Mouse (Mus musculus) cerebellum, adult 18-20 months (tissue): ENCODE measurements at regions not wholly inside any gene's neighbourhood (a gene's known extent, or its start where the extent isn't known, plus 50 kb on each side); places are given as distances from the start of the nearest gene placed in this dataset.

ENCODE experiments used
- DNase-seq, 2 experiments: peaks; one replicate each; pipeline ENCODE4 v3.0.0; 2021

GRCm38 (mm10) chr10:125467503-125467902, 78.2 kb upstream of the Slc16a7 start:
- no peak for DNase-seq

- DNase-seq: no peak
Measured at GRCm38 (mm10) chr10:125488350-125488749, 99.1 kb upstream of the Slc16a7 start.

GRCm38 (mm10) chr10:125490395-125490794, 101.1 kb upstream of the Slc16a7 start:
- DNase-seq: no peak

- DNase-seq: no peak
Measured at GRCm38 (mm10) chr10:125494489-125494888, 105.2 kb upstream of the Slc16a7 start.

- no peak for DNase-seq
Measured at GRCm38 (mm10) chr10:125498347-125498746, 109.1 kb upstream of the Slc16a7 start.

- no peak for DNase-seq
Measured at GRCm38 (mm10) chr10:125500338-125500737, 111.1 kb upstream of the Slc16a7 start.

GRCm38 (mm10) chr10:125515026-125515425, 125.8 kb upstream of the Slc16a7 start:
- DNase-seq: no peak

GRCm38 (mm10) chr10:125530876-125531275, 141.6 kb upstream of the Slc16a7 start:
- no peak for DNase-seq

GRCm38 (mm10) chr10:125538316-125538715, 149.1 kb upstream of the Slc16a7 start:
- peak; percentile 8 to 10 for DNase-seq

- no peak for DNase-seq
Measured at GRCm38 (mm10) chr10:125586489-125587147, 197.4 kb upstream of the Slc16a7 start.

GRCm38 (mm10) chr10:125593006-125593405, 203.7 kb upstream of the Slc16a7 start:
- no peak for DNase-seq

- DNase-seq: no peak
Measured at GRCm38 (mm10) chr10:125607787-125608617, 218.7 kb upstream of the Slc16a7 start.

- no peak for DNase-seq
Measured at GRCm38 (mm10) chr10:125610353-125610752, 221.1 kb upstream of the Slc16a7 start.

- no peak for DNase-seq
Measured at GRCm38 (mm10) chr10:125612773-125613172, 223.5 kb upstream of the Slc16a7 start.

- DNase-seq: no peak
Measured at GRCm38 (mm10) chr10:125621376-125621775, 232.1 kb upstream of the Slc16a7 start.

- DNase-seq: no peak
Measured at GRCm38 (mm10) chr10:125623836-125624235, 234.6 kb upstream of the Slc16a7 start.

GRCm38 (mm10) chr10:125667906-125668305, 278.6 kb upstream of the Slc16a7 start:
- DNase-seq: no peak

- DNase-seq: no peak
Measured at GRCm38 (mm10) chr10:125673637-125674036, 284.4 kb upstream of the Slc16a7 start.

GRCm38 (mm10) chr10:125679644-125680043, 286.3 kb upstream of the Lrig3 start:
- DNase-seq: no peak

GRCm38 (mm10) chr10:125685130-125685529, 280.8 kb upstream of the Lrig3 start:
- no peak for DNase-seq

- no peak for DNase-seq
Measured at GRCm38 (mm10) chr10:125693505-125693904, 272.5 kb upstream of the Lrig3 start.

- no peak for DNase-seq
Measured at GRCm38 (mm10) chr10:125696159-125696558, 269.8 kb upstream of the Lrig3 start.

- DNase-seq: peak; percentile 18 to 21
Measured at GRCm38 (mm10) chr10:125725077-125725680, 240.8 kb upstream of the Lrig3 start.

- DNase-seq: no peak
Measured at GRCm38 (mm10) chr10:125725681-125726139, 240.3 kb upstream of the Lrig3 start.
